Mouse (Mus musculus): ENCODE data around the gene Gm21190.
"Not testable (repeated sequence)": the region's sequence is repeated elsewhere in the genome, so short reads cannot be mapped to it uniquely, and the experiment has no call there.

Gene Gm21190

DNA sequence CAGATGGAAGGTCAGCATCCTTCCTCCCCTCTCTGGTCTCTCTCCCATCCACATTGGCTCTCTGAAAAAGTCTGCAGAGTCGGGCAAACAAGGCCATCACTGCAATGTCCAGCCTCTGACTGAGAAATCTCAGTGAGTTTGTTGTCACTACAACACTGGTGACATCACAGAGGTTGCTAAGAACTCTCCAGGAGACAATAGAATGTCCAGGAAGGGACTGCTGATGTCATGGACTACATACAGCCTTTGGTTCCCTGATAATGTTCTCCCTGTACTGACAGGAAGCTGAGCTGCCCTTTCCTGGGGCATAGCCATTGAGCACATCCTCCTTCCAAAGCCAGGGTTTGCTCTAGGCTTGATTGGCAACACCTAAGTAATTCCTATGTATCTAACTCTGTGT, at the start of gene Gm21190:
TSS of gene Gm21190 (minus strand) at position 101 of the 400 bp plus-strand sequence.
- DNase-seq: not testable (repeated sequence)

GRCm38 (mm10) chr5:15577033-15577432, 48.0 kb upstream of the Gm21190 start, which contains the start of gene Gm21083:
Gm21083 (plus strand) TSS chr5:15577333.
- not testable (repeated sequence) for DNase-seq

DNA sequence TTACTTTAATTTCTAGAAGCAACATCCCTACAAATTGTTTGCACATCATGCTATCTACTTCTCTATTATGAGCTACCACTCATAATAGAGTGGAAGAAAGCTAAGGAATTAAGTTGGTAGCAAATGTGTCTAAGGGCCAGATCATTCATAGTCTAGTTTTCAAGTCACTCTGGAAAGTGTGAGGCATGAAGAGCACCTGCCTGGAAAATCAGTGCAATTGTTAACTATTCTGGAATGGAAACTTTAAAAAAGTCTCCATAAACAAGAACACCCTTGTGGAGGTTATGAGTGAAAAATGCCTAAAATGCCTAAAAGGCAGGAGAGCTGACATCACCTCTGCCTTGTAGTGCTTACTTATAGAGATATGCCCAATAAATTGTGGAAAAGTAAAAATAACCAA, 44.7 kb upstream of the Gm21190 start:
- DNase-seq: not testable (repeated sequence)

DNA sequence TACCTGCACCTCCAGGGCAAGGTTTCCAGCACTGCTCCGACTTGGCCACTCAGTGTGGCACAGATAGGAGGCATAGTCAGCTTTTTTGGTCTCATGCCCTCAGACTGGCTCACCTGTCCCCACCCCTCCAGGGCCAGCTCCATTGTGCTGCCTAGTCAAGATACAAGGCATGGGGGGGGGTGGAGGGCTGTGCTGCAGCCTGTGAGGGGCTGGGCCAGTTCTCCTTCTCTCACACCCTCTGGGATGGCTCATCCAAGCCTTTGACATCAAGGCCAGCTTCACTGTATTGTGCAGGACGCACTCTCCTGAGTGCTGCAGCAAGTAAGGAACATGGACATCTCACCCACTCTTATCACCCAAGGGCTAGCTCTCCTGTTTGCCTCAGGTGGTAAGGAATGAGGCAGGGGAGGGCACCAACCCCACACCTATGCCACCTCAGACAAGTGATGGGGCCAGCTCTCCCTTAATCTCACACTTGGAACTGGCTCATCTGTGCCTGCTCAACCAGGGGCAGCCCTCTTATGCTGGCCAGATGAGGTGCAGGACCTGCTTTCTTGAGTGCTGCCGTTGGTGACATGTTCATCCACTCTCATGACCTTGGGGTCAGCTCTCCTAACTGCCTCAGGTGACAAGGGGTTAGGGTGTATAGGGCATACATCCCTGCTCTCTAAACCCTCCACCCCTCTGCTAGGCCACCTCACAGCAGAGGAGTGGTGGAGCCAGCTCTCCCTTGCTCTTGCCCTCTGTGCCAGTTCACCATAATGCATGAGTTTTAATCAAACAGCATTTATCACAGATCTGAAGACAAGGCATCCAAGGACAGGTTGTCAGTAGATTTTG, 32.6 kb upstream of the Gm21190 start:
- DNase-seq: not testable (repeated sequence)

- not testable (repeated sequence) for DNase-seq
Measured at GRCm38 (mm10) chr5:15558654-15559053, 29.6 kb upstream of the Gm21190 start.

DNA sequence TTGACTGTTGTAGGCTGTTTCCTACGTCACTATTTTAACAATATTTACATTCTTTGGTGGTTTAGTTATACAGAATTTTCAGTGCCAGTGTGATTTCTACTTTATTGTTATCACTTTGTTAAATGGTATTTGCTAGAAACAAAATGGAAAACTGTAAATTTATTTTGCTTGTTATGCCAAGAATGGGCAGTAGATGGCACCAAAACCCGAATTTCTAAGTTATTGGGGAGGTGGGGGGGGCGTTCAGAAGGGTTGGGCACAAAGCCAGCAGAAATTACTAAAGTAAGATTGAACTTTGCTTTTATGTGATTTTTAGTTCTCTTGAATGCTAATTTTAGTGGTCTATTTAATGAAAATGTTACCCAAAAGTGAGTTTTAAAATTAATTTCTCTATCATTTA, 20.6 kb upstream of the Gm21190 start:
- peak; percentile 14 to 39 for DNase-seq

DNA sequence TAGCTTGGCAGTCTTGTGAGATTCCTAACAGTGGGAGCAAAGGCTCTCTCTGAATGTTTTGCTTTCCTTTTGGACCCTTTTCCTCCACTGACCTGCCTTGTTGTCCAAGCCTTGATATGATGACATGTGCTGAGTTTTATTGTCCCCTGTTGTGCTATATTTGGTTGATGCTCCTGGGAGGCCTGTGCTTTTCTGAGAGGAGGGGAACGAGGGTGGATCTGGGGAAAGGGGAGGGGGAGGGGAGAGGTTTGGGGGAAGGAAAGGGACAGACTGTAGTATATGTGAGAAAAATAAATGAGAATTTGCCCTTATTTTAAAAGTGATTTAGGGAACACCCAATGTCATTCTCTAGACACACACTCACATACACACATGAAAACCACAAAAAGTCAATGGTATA, 20.1 kb upstream of the Gm21190 start:
- DNase-seq: not testable (repeated sequence)

- not testable (repeated sequence) for DNase-seq
Measured at GRCm38 (mm10) chr5:15548642-15549041, 19.6 kb upstream of the Gm21190 start.

DNA sequence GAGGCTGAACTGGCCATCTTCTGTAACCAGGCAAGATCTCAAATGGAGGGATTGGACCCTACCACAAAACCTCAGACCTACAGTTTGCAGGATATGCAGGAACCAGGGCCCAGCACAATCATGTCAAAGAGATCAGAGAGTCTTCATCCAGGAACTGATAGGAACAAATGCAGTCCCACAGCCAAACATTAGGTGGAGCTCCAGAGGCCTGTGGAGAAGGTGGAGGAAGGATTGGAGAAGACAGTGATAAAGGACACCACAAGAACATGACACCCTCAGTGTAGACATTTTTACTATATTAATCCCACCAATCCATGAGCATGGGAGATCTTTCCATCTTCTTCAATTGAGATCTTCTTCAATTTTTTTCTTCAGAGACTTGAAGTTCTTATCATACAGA, 6.6 kb downstream of the Gm21190 start:
- DNase-seq: peak; percentile 34 to 36

GRCm38 (mm10) chr5:15522028-15522427, 7.0 kb downstream of the Gm21190 start:
- DNase-seq: not testable (repeated sequence)

GRCm38 (mm10) chr5:15520418-15520817, 8.6 kb downstream of the Gm21190 start:
- peak; percentile 8 to 9 for DNase-seq

DNA sequence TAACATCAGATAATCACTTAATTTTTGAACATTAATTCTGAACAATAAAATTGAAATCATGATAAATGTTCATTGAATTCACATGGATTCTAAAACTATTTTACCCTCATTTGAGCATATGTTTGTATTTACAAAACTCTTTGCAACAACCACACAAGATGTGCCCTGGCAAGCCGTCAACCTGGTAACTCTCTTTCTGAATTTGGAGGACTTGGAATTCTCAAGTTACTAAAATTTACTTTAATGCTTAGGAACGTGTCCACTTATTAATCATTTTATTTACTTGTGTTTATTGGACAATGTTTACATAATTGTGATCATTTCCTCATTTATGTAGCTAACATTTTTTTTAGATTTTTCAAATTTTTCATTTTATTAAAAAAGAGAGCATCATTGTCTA, 11.9 kb downstream of the Gm21190 start:
- not testable (repeated sequence) for DNase-seq

DNA sequence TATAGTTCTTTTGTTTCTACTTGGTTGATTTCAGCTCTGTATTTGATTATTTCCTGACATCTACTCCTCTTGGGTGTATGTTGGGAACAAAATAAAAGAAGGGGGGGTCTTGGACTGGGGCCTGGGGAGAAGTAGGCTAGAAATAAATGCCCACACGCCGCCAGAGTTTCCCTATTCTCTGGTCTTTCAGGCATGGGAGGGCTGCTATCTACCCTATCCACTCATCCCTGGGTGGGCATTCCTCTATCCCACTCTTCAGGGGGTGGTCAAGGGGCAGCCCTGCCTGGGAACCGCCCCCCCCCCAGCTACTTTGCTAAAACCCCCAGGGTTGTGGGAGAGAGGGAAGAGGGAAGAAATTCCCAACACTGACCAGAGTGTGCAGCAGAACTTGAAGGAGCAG, 16.8 kb downstream of the Gm21190 start:
- not testable (repeated sequence) for DNase-seq

DNA sequence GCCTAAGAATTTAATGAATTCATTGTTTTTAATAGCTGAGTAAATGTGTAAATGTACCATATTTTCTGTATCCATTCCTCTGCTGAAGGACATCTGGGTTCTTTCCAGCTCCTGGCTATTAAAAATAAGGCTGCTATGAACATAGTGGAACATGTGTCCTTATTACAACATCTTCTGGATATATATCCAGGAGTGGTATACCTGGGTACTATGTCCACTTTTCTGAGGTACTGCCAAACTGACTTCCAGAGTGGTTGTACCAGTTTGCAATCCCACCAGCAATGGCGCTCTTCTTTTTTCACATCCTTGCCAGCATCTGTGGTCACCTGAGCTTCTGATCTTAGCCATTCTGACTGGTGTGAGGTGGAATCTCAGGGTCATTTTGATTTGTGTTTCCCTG, 19.1 kb downstream of the Gm21190 start:
- not testable (repeated sequence) for DNase-seq

GRCm38 (mm10) chr5:15508460-15509451, 20.3 kb downstream of the Gm21190 start:
- DNase-seq: peak; percentile 12 to 16

DNA sequence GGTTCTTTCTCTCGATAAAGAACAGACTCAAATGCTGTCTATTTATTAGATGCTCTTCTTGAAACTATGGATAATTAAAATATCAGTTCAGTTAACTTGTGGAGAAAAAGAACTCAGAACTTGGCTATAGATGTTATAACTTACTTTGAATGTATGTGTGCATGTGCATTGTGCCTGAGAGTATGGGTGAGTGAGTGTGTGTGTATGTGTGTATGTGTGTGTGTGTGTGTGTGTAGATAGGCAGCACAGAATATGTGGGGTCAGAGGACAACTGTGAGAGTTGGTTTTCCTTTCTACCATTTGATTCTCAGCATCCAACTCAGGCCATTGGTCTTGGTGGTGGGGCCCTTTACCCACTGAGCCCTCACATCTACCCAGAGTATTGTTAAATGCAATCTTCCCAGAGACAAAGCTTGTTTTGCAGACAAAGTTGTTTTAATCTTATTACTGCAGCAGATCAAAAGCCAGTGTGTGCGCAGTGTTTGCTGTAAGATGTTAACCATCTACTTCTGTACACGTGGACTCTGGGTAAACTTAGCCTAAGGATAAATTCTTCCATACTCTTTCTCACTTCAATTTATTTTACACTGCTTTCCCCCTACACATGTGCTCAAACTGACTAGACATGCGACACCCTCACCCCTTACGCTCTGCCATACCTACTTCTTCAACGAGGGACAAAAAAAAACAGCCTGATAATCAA, 21.1 kb downstream of the Gm21190 start:
- not testable (repeated sequence) for DNase-seq

GRCm38 (mm10) chr5:15507309-15507619, 21.8 kb downstream of the Gm21190 start:
- DNase-seq: no peak

DNA sequence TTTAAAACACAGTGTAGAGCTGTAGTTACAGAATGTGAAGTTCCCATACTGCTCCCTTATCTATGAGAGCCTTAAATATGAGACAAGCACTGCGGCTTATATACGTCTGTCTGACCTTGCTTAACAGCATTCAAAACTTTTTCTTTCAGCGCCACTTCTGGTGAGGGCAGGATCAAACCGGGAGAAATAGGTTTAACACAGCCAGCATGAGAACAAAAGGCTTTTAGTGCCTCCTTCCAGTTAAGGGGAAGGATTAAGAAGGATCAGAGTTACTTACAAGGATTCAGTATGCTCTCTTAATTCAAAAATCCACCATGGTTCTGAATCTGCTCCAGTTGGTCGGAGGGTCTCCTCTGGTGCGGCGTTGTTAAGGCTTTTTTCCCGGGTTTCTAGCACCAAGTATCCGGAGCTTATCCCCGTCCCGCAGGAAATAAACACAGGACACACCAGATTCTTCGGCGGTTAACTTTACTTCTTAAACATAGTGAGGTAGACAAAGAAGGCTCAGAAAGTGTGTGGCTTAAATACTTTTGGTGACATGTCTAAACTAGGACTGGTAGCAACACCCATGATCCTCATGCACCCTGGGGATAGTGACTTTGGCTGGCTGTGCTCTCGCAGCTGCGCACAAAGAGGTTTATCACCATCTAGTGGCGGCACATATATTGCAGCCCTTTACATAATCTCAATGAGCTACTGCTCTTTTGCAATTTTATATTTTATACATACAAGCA, 22.3 kb downstream of the Gm21190 start:
- peak; percentile 32 to 37 for DNase-seq

- DNase-seq: peak; percentile 31
Measured at GRCm38 (mm10) chr5:15498774-15499400, 30.1 kb downstream of the Gm21190 start.

DNA sequence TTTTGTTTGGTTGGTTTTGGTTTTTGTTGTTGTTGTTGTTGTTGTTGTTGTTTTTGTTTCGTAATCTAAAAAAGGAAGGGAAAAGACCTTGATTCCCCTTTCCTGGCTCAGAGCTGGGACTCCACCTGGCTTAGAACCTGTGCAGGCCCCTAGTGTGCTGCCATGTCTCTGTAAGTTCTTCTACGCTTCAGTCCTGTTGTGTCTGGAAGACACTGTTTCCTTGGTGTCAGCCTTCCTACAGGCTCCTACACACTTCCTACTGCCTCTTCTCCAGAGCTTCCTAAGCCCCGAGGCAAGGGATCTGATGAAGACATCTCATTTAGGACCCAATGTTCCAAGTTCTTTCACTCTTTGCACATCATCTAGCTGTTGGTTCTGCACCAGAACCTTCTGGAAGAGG, 30.7 kb downstream of the Gm21190 start:
- not testable (repeated sequence) for DNase-seq

GRCm38 (mm10) chr5:15490934-15491333, 38.1 kb downstream of the Gm21190 start:
- not testable (repeated sequence) for DNase-seq

All from cerebellum, postnatal 10 days (tissue).